Mouse (Mus musculus) liver, embryonic 13.5 days (tissue): ENCODE results near the gene 3110070M22Rik. TPM values are rescaled to one million over a fixed set of nuclear protein-coding genes. Genes with fewer than 3 reads are reported as not detected.
A peak's percentile ranks its signal among the peaks of the same experiment; 100 is the strongest.

Source experiments
- ATAC-seq: fragments of 200-750 bp; cut with Nextera tagmentation; 2 replicates; pipeline ENCODE4 v1.8.0; 2017; ENCODE audit warnings: low read depth, mild to moderate bottlenecking, moderate number of reproducible peaks, moderate library complexity
- DNase-seq: peaks from one replicate; pipeline ENCODE4 v3.0.0; 2022
- H3K27ac ChIP-seq: fragments of 300-500 bp; sonication (generic); 2 replicates; pipeline ENCODE4 v1.5.1; 2015; ENCODE audit warnings: moderate library complexity, mild to moderate bottlenecking, inconsistent platforms
- H3K27me3 ChIP-seq: fragments of 300-500 bp; sonication (generic); 2 replicates; pipeline ENCODE4 v1.6.1; 2015; ENCODE audit warnings: mild to moderate bottlenecking, inconsistent platforms
- H3K36me3 ChIP-seq: fragments of 300-500 bp; sonication (generic); 2 replicates; pipeline ENCODE4 v1.6.1; 2015; ENCODE audit warnings: mild to moderate bottlenecking, inconsistent platforms
- H3K4me1 ChIP-seq: fragments of 300-500 bp; sonication (generic); replicated peaks from 2 replicates; pipeline ENCODE4 v1.6.1; 2015; ENCODE audit warnings: inconsistent platforms
- H3K4me2 ChIP-seq: fragments of 300-500 bp; sonication (generic); 2 replicates; pipeline ENCODE4 v1.6.1; 2015; ENCODE audit warnings: inconsistent platforms, mild to moderate bottlenecking, moderate library complexity
- H3K4me3 ChIP-seq: fragments of 300-500 bp; sonication (generic); replicated peaks from 2 replicates; pipeline ENCODE4 v1.5.1; 2015; ENCODE audit warnings: mild to moderate bottlenecking, inconsistent platforms
- H3K9ac ChIP-seq: fragments of 300-500 bp; sonication (generic); 2 replicates; pipeline ENCODE4 v1.6.1; 2015; ENCODE audit warnings: mild to moderate bottlenecking, inconsistent platforms
- H3K9me3 ChIP-seq: fragments of 300-500 bp; sonication (generic); replicated peaks from 2 replicates; pipeline ENCODE4 v1.6.1; 2016; ENCODE audit warnings: inconsistent platforms
- WGBS: fragments of 180-500 bp; shearing (Covaris S2); methylation state at CpG from one replicate; pipeline ENCODE4 v1.1.7; 2015; ENCODE audit not compliant: insufficient replicate concordance; 5-methylcytosine and 5-hydroxymethylcytosine counted together
- polyA plus RNA-seq: library from polyadenylated mRNA; unstranded; fragments of >200 nt; fragmentation: Nextera tagmentation; extraction: Ambion mirVana; gene quantifications from 2 replicates; pipeline ENCODE4 v1.2.1, GENCODE M21; 2015

The 3110070M22Rik gene
- polyA plus RNA-seq, 1 experiment from 2014 or later: 0.37 TPM

- H3K27me3 ChIP-seq: no peaks in the 10 kb centered on the region
- H3K27ac ChIP-seq: no peak overlapping the region
- no peaks in the 10 kb centered on the region for H3K9me3 ChIP-seq
- H3K4me2 ChIP-seq: no peak overlapping the region
- ATAC-seq (peak; percentile 85), DNase-seq (no peak)
- WGBS: 75% methylated on average over 1 of the region's 1 CpGs
- H3K4me1 ChIP-seq: peaks cover 6% of the 10 kb centered on the region
- H3K9ac ChIP-seq: no peak overlapping the region
- peaks cover 52% of the 10 kb centered on the region for H3K36me3 ChIP-seq
- no peak overlapping the region for H3K4me3 ChIP-seq
These were observed 45.9 kb downstream of the 3110070M22Rik start for GRCm38 (mm10) chr13:119442244-119442643.

Other genes starting within 250 kb of the 3110070M22Rik start
- gene Paip1, start 59.8 kb downstream of the 3110070M22Rik start, polyA plus RNA-seq: 25.5 and 29.8 TPM in 2 replicates
- 20.4 and 23.6 TPM in 2 replicates for gene 4833420G17Rik, start 25.6 kb downstream of the 3110070M22Rik start, polyA plus RNA-seq
- gene Tmem267, start 344 bp downstream of the 3110070M22Rik start, polyA plus RNA-seq: 0.45 and 0.86 TPM in 2 replicates
- gene Ccl28, start 135.4 kb upstream of the 3110070M22Rik start, polyA plus RNA-seq: not detected in 2 replicates
- gene Hmgcs1, start 202.0 kb upstream of the 3110070M22Rik start, polyA plus RNA-seq: 101 and 140 TPM in 2 replicates